Mouse (Mus musculus): ENCODE results near the gene Alyref2.

Gene Alyref2

GRCm38 (mm10) chr1:171501636-171502080, 1.6 kb upstream of the Alyref2 start:
- peak; percentile 29 for DNase-seq

GRCm38 (mm10) chr1:171502388-171503249, 659 bp upstream of the Alyref2 start:
- peak; percentile 67 for DNase-seq

DNA sequence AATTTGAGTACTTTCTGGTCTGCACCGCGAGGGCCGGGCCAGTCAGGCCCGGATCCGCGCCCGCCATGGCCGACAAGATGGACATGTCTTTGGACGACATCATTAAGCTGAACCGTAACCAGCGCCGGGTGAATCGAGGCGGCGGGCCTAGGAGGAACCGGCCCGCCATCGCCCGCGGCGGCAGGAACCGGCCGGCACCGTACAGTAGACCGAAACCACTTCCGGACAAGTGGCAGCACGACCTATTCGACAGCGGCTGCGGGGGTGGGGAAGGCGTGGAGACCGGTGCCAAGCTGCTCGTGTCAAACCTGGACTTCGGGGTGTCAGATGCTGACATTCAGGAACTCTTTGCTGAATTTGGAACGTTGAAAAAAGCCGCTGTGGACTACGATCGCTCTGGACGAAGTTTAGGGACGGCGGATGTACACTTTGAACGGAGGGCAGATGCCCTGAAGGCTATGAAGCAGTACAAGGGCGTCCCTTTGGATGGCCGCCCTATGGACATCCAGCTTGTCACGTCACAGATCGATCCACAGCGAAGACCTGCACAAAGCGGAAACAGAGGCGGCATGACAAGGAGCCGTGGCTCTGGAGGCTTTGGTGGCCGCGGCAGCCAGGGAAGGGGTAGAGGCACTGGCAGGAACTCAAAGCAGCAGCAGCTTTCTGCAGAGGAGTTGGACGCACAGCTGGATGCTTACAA, 464 bp downstream of the Alyref2 start:
- peak; percentile 81 for DNase-seq

- no peak for DNase-seq
Measured at GRCm38 (mm10) chr1:171504586-171504985, 1.3 kb downstream of the Alyref2 start.

- DNase-seq = no peak
Measured at GRCm38 (mm10) chr1:171513234-171513633, 10.0 kb downstream of the Alyref2 start.

GRCm38 (mm10) chr1:171513760-171514159, 10.5 kb downstream of the Alyref2 start:
- DNase-seq = no peak

DNA sequence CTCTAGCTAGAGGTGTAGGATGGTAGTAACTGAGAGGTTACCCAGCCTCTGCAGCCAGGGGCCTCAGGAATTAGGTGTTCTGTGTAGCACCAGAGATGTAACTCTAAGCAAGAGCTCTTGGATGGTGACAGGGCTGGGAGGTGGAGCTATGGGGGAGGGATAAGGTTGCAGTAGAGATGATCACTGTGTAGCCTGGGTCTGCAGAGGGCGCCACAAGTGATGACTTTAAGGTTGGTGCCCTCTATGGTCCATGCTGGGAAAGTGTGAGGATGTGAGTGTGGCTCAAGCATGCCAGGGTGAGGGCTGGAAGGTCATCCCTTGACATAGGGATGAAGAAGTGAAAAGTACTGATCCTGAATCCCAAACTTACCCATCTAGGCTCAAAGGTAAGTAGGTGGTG, 11.8 kb downstream of the Alyref2 start:
- DNase-seq = peak; percentile 60

- no peak for DNase-seq
Measured at GRCm38 (mm10) chr1:171515557-171515956, 12.3 kb downstream of the Alyref2 start.

GRCm38 (mm10) chr1:171531367-171531766, 28.1 kb downstream of the Alyref2 start:
- no peak for DNase-seq

DNA sequence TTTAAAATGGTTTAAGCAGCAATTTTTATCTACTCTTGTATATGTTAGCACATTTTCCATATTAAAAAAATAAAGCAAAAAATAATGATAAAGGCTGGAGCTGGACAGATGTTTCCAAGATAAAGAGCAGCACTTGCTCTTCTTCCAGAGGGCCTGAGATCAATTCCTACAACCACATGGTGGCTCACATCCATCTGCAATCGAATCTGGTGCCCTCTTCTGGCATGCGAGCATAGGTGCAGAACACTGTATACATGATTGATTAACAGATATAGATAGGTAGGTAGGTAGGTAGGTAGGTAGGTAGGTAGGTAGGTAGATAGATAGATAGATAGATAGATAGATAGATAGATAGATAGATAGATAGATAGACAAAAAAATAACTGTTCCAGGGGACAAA, 29.6 kb downstream of the Alyref2 start:
- peak; percentile 30 for DNase-seq

DNA sequence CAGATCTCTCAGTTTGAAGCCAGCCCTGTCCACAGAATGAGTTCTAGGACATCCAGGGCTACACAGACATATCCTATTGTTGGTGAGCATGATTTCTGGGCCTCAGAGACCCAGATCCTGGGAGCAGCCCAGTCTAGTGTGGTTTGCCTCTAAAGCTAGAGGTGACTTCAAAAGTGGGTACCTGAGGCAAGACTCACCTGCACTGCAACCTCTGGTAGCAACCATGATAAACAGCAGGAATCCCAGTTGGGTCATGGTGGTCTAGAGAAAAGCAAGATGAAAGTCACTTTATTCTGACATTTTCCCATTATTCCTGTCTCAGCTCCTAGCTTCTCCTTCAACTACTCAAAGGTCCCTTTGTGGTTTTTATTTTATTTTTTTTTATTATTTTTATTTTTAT, 31.3 kb downstream of the Alyref2 start:
- DNase-seq = no peak

DNA sequence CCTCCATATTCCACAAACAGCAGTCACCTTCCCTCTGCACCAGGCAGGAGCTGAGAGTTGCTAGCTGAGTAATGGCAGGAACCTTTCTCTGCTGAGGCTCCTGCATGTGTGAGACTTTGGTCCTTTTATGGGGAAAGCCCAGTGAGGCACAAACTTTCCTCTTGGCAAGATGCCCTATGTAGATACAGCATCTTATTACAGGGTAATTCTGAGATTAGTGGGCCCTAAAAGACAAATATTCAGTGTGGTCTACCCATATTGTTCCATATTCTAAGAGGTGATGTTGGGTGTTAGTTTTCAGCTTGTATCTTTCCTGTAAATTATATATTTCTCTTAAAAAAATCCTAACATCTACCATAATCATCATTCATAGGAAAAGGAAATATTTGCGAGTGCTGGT, 31.9 kb downstream of the Alyref2 start, which contains the start of gene Itln1:
TSS of gene Itln1 (minus strand) at position 101 of the 400 bp plus-strand sequence.
- no peak for DNase-seq

DNA sequence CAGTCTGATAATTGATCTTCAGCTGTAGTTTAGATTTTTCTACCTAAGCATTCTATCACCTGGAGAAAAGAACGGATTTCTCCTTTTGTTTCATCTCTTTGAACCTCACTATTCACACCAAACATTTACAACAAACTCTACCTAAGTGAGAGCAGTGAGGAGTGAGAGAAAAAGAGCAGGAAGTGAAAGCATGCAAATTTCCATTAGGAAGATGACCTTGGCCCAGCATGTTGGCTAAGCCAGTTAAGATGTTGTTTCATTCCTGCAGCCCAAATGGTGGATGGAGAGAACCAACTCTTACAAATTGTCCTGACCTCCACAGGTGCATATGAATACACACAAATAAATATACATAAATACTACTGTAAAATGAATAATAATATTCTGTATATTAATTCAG, 37.4 kb downstream of the Alyref2 start:
- DNase-seq = no peak

GRCm38 (mm10) chr1:171551326-171551725, 48.0 kb downstream of the Alyref2 start:
- peak; percentile 38 for DNase-seq

GRCm38 (mm10) chr1:171552230-171552629, 49.0 kb downstream of the Alyref2 start:
- no peak for DNase-seq

DNA sequence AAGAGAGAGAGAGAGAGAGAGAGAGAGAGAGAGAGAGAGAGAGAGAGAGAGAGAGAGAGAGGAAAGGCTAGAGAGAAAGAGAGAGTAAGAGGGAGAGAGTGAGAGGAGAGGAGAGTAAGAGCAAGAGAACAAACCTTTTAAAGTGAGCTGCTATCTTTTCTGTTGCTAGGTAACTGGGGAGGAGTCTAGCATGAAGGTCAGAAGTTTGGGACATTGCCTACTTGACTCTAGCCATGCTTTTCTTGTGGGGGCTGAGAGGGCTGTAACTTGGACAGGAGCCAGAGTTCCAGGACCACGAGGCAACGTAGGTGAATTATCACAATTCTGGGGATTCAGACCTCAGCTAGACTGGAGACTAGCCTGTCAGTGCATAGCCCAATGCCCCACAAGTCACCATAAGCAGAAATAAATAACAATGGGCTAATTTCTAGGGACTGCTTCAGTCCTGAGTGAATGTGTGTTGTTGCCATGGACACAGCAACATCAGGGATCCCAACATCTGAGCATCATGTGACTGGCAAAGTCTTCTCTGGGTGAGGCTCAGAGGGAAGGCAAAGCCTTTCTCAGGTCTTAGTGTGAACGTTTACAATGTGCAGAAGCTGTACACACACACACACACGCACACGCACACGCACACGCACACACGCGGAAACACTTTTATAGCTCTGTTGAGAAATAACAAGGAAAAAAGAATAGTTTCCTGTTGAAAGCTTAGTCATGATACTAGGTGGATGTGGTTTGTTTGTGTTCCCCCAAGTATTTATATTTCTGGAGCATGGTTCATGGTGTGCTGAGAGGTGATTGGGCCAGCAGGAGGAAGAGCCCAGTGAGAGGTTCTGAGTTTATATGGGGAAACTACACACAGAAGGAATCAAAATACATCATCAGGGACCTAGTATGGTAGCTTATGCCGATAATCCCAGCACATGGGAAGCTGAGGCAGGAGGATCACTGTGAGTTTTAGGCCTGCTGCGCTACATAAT, 50.4 kb downstream of the Alyref2 start:
- DNase-seq = no peak

Measured in thymus, postnatal 4 days (tissue).